In genomic region chr14:28505586-28506375, GRCm38 (mm10) we compare ENCODE assay signal across 8 mouse cellular contexts. TPM values are rescaled to one million over a fixed set of nuclear protein-coding genes. Genes with fewer than 3 reads are reported as not detected.
DNase-seq lines count a peak whose midpoint lies in the region; ATAC-seq and TF ChIP-seq lines count a peak whose summit lies in the region.

No protein-coding gene starts in this region.

- H3K36me3 ChIP-seq in erythroblast, embryonic 14.5 days (ENCODE audit: control insufficient read depth): no peaks in the 10 kb centered on the region
- H3K36me3 ChIP-seq in hindbrain, embryonic 12.5 days: no peaks in the 10 kb centered on the region
- H3K36me3 ChIP-seq in limb, embryonic 14.5 days (ENCODE audit: control insufficient read depth, insufficient read depth, low read length): peaks cover 25% of the 10 kb centered on the region
- no peaks in the 10 kb centered on the region for H3K36me3 ChIP-seq in neural tube, embryonic 14.5 days (ENCODE audit: control insufficient read depth, insufficient read depth, low read length)

- TF ChIP-seq CTCF in embryonic fibroblast, embryonic 13.5 days (IDR thresholded peaks at IDR 0.05; ENCODE audit: borderline replicate concordance, insufficient read depth, low read length): no peak

- H3K27ac ChIP-seq in embryonic fibroblast, embryonic 13.5 days (ENCODE audit: insufficient read depth, low read length): peak overlapping the region; percentile 92
- H3K27ac ChIP-seq in hindbrain, embryonic 12.5 days: peak overlapping the region; percentile 89
- peak overlapping the region; percentile 99 for H3K27ac ChIP-seq in limb, embryonic 14.5 days (replicated peaks; ENCODE audit: low read depth, low read length)
- H3K27ac ChIP-seq in neural tube, embryonic 14.5 days (ENCODE audit: low read depth, low read length): peak overlapping the region; percentile 66

- H3K4me2 ChIP-seq in hindbrain, embryonic 12.5 days (replicated peaks): peak overlapping the region; percentile 87
- H3K4me2 ChIP-seq in limb, embryonic 14.5 days (replicated peaks; ENCODE audit: low read depth, low read length, severe bottlenecking): peak overlapping the region; percentile 82
- H3K4me2 ChIP-seq in neural tube, embryonic 14.5 days (ENCODE audit: low read depth, low read length): peak overlapping the region; percentile 95

- no peak for ATAC-seq in erythroblast, adult 5-6 weeks (replicated peaks; ENCODE audit: low FRiP score, poor library complexity, severe bottlenecking)
- ATAC-seq in hindbrain, embryonic 12.5 days (ENCODE audit: low FRiP score): peak; percentile 49
- no peak for ATAC-seq in limb, embryonic 14.5 days (ENCODE audit: low FRiP score, low read depth)
- ATAC-seq in neural tube, embryonic 14.5 days (ENCODE audit: low read depth): peak; percentile 32

- H3K27me3 ChIP-seq in erythroblast, embryonic 14.5 days (ENCODE audit: control insufficient read depth): peaks cover 82% of the 10 kb centered on the region
- peaks cover 33% of the 10 kb centered on the region for H3K27me3 ChIP-seq in hindbrain, embryonic 12.5 days
- no peaks in the 10 kb centered on the region for H3K27me3 ChIP-seq in limb, embryonic 14.5 days (ENCODE audit: control insufficient read depth, insufficient read depth, low read length)
- peaks cover 17% of the 10 kb centered on the region for H3K27me3 ChIP-seq in neural tube, embryonic 14.5 days (ENCODE audit: control insufficient read depth, insufficient read depth, low read length)

- under 1% methylated on average over 62 of the region's 62 CpGs for WGBS in hindbrain, embryonic 12.5 days
- WGBS in limb, embryonic 14.5 days: under 1% methylated on average over 62 of the region's 62 CpGs
- whole genome bisulfite sequencing in neural tube, embryonic 14.5 days: under 1% methylated on average over 62 of the region's 62 CpGs

- TF ChIP-seq POLR2A in embryonic fibroblast, embryonic 13.5 days (IDR thresholded peaks at IDR 0.05; ENCODE audit: low read depth, low read length): no peak; the same call in 1 of the 2 replicates
- no peak for TF ChIP-seq POLR2A in limb, embryonic 14.5 days (IDR thresholded peaks at IDR 0.05; ENCODE audit: borderline replicate concordance, extremely low read depth, insufficient read depth, insufficient read length)

- peak overlapping the region; percentile 83 for H3K9ac ChIP-seq in hindbrain, embryonic 12.5 days
- peak overlapping the region; percentile 98 for H3K9ac ChIP-seq in limb, embryonic 14.5 days (ENCODE audit: low read depth, low read length, severe bottlenecking)
- H3K9ac ChIP-seq in neural tube, embryonic 14.5 days (replicated peaks; ENCODE audit: low read depth, low read length): peak overlapping the region; percentile 65

- peak; percentile 55 for DNase-seq in MN1 (ENCODE audit: low spot score)
- no peak for DNase-seq in limb, embryonic 14.5 days (ENCODE audit: low spot score)
- no peak for DNase-seq in thymus, postnatal 36 days

- H3K4me3 ChIP-seq in erythroblast, embryonic 14.5 days (replicated peaks): peak overlapping the region; percentile 12
- H3K4me3 ChIP-seq in embryonic fibroblast, embryonic 13.5 days (ENCODE audit: insufficient read depth, low read length): peak overlapping the region; percentile 59
- peak overlapping the region; percentile 65 for H3K4me3 ChIP-seq in hindbrain, embryonic 12.5 days
- H3K4me3 ChIP-seq in limb, embryonic 14.5 days (replicated peaks; ENCODE audit: low read length): peak overlapping the region; percentile 87
- peak overlapping the region; percentile 59 for H3K4me3 ChIP-seq in neural tube, embryonic 14.5 days (ENCODE audit: low read depth, low read length)

- H3K4me1 ChIP-seq in erythroblast, embryonic 14.5 days (ENCODE audit: control insufficient read depth): no peaks in the 10 kb centered on the region
- H3K4me1 ChIP-seq in embryonic fibroblast, embryonic 13.5 days (ENCODE audit: control insufficient read depth, insufficient read depth, low read length): 0 out of 2 replicates have a peak, but pooled peaks cover 5% of the 10 kb centered on the region
- peaks cover 42% of the 10 kb centered on the region for H3K4me1 ChIP-seq in hindbrain, embryonic 12.5 days
- peaks cover 18% of the 10 kb centered on the region for H3K4me1 ChIP-seq in limb, embryonic 14.5 days (ENCODE audit: control insufficient read depth, insufficient read depth, low read length)
- H3K4me1 ChIP-seq in neural tube, embryonic 14.5 days (ENCODE audit: control insufficient read depth, insufficient read depth, low read length): peaks cover 22% of the 10 kb centered on the region

- no peaks in the 10 kb centered on the region for H3K9me3 ChIP-seq in erythroblast, embryonic 14.5 days (ENCODE audit: control insufficient read depth, low read length)
- no peaks in the 10 kb centered on the region for H3K9me3 ChIP-seq in hindbrain, embryonic 12.5 days (replicated peaks)
- no peaks in the 10 kb centered on the region for H3K9me3 ChIP-seq in limb, embryonic 14.5 days (ENCODE audit: control insufficient read depth, low read length)
- H3K9me3 ChIP-seq in neural tube, embryonic 14.5 days (ENCODE audit: control insufficient read depth, low read length): no peaks in the 10 kb centered on the region

RNA-seq across cellular contexts. Expression of gene Wnt5a, which starts 1.2 kb away (rescaled TPM):
- polyA plus RNA-seq in erythroblast, embryonic 14.5 days (2012): not detected in 2 replicates
- total RNA-seq in erythroblast, adult 5-6 weeks (2015; ENCODE audit: low replicate concordance): not detected in 2 replicates
- not detected in 2 replicates for total RNA-seq in erythroblast, adult 5-6 weeks (2017; ENCODE audit: low replicate concordance)
- polyA plus RNA-seq in embryonic fibroblast, embryonic 13.5 days (2011; ENCODE audit: insufficient read length, low read depth, missing spikeins): 90.9 and 112 TPM in 2 replicates
- polyA plus RNA-seq in hindbrain, embryonic 12.5 days (2016; fragmentation: Nextera tagmentation; extraction: Ambion mirVana): 55.4 and 72.7 TPM in 2 replicates
- polyA plus RNA-seq in limb, embryonic 14.5 days (2012; rRNA removed): 103 and 115 TPM in 2 replicates
- 108 and 131 TPM in 2 replicates for polyA plus RNA-seq in limb, embryonic 14.5 days (2014; fragmentation: Nextera tagmentation; extraction: Ambion mirVana)
- 14.2 and 16.6 TPM in 2 replicates for polyA plus RNA-seq in neural tube, embryonic 14.5 days (2014; fragmentation: Nextera tagmentation; extraction: Ambion mirVana)

Comparison
In these comparisons a context has a peak if more than half of its experiments do, and no peak if none do; other contexts are left out.
1. H3K4me3 ChIP-seq: peak in every context shown above with its lines; median percentile 87 in limb, embryonic 14.5 days; 65 in hindbrain, embryonic 12.5 days; 59 in embryonic fibroblast, embryonic 13.5 days; 59 in neural tube, embryonic 14.5 days; 12 in erythroblast, embryonic 14.5 days.
2. ATAC-seq: peak in hindbrain, embryonic 12.5 days (single experiment) and neural tube, embryonic 14.5 days (single experiment); none in erythroblast, adult 5-6 weeks (single experiment) and limb, embryonic 14.5 days (single experiment).
3. RNA of gene Wnt5a, which starts 1.2 kb away (polyA plus RNA-seq): 90.9 to 112 TPM in embryonic fibroblast, embryonic 13.5 days, 103 to 131 TPM in limb, embryonic 14.5 days, 55.4 to 72.7 TPM in hindbrain, embryonic 12.5 days and 14.2 to 16.6 TPM in neural tube, embryonic 14.5 days; not detected in erythroblast, embryonic 14.5 days; every median in the first group is over 10 times any median in the second.
4. Peak in every context shown above with its lines, with median percentiles within 50 percentile points of each other: H3K27ac ChIP-seq, H3K4me2 ChIP-seq and H3K9ac ChIP-seq.